Mouse (Mus musculus): ENCODE measurements around the gene Pate2.
"Not testable (repeated sequence)": the region's sequence is repeated elsewhere in the genome, so short reads cannot be mapped to it uniquely, and the experiment has no call there.

Pate2 gene

DNA sequence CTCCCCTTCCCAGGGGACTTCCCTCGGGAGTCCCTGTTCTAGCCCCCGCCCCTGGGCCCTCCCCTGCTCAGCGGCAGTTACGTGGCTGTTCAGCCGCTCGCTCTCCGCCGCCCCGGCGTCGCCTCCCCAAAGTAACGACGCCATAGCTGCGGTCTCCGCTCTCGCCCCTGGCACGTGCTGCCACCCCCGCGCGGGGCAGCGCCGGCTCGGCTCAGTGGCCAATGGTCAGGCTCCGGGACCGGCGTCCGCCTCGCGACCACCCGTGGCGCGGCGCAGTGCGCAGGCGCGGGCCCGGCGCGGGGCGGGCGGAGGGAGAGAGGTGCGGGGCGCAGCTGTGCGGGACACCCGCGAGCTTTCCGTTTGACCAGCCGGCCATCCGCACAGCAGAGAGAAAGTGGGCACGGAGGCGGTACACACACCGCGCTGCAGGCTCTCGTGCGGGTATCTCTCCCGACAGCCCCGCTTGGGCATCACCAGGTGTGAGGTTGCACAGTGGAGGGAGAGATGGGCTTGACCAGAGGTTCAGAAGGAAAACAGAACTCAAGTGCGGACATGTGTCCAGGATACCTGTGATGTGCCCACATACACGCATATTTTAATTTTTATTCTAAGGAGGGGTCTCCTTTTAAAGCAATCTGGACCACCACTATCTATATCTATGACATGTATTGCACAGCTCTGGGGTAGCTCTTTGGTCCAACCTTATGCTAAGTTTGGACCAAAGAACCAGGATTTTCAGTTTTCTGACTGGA, 11.7 kb upstream of the Pate2 start, which contains the start of the genes Ddx25 and Pus3:
Gene Ddx25, minus strand, starts transcription at position 272 of the 752 bp plus-strand sequence.
Gene Pus3, plus strand, starts transcription at position 339 of the 752 bp plus-strand sequence.
- peak; percentile 30 for DNase-seq

DNA sequence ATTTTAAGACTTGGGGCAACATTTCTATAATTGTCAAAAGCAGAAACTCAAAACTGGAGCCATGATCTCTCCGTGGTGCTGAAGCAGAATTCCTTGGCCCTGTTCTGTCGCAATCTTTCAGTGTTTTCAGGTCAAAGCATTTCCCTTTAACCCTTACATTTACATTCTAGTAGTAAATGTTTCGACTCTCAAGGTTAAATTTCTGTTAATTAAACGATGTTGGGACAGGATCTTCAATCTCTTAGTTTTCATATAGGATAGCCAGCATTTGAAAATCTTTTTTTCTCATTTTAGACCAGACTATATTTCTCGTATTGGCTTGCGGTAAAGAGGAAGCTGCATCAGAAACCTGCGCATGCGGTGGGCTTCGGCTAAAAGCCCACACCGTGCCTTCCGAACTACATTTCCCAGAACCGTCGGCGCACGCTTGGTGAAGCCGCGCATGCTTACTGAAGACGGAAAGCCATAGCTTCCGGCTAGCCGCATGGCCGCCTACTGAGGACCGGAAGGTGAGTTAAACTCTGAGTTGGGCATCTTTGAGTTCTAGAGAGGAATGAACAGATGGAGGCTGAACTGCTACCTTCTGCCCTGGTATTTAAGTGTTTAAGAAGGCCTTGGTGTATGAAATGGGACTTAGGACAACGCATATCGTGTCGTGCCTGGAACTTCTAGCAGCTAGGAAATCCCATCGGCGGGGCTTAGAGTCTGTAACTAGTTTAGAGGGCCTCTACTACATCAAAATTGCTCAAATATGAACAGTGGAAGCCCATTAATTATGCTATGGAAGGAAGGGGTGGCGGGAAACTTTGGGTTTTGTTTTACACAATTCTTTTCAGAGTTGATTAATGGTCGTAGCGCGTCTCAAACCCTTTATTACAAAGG, 10.8 kb upstream of the Pate2 start:
- peak; percentile 81 for DNase-seq

DNA sequence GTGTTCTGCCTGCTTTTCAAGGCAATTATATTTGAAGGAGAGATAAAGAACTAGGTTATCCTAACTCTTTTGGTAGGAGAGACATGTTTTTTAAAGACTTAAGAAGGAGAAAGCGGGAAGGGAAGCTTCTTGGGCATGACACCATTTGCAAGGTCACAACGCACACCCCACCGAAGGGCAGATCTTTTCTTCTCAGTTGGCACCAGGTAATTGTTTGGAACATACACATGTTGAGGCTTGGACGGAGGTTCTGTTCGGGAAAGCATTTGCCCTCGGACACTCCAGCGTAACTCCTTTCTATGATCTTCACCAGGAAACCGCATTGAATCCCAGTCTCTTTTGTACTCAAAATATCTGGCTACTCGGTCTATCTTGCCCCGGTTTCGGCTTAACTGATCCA, 9.0 kb upstream of the Pate2 start:
- no peak for DNase-seq

DNA sequence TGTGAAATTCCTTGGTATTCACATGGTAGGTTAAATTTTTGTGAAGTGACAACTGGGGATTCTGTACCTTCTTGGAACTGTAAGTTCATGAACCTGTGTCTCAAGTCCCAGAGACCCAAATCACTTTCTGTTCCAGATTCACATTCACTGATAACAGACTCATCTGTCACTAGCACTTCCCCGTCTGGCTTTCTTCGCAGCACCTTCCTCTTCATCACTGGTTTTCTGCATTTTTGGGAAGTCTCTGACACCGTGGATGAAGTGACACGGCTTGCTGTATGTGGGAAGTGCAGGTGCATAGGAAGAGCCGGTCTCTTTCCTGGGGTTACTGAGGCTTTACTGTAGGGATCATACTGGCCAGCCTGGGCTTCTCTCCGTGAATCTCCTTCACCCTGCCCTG, 8.5 kb upstream of the Pate2 start:
- DNase-seq, result no peak

DNA sequence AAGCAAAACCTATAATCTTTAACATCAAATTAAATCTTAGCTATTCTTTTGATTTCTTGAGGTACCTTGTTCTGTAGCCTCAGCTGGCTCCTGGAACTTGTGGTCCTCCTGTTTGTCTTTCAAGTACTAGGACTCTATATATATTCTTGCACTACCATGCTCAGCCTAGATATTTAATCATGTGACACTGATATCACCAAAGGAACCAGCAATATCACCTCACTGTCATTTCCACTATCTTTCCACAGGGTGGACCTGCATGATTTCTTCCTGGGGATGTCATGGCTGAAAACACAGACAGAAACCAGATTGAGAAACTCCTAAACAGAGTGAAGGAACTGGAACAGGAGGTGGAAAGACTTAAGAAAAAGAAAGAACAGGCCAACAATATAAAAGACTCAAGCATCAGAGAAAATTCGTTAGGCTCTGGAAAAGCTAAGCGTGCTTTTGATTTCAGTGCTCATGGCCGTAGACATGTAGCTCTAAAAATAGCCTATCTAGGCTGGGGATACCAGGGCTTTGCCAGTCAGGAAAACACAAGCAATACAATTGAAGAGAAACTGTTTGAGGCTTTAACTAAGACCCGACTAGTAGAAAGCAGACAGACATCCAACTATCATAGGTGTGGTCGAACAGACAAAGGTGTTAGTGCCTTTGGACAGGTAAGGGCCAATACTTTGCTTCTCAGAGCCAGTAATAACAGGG, 5.4 kb upstream of the Pate2 start:
- DNase-seq, result no peak

DNA sequence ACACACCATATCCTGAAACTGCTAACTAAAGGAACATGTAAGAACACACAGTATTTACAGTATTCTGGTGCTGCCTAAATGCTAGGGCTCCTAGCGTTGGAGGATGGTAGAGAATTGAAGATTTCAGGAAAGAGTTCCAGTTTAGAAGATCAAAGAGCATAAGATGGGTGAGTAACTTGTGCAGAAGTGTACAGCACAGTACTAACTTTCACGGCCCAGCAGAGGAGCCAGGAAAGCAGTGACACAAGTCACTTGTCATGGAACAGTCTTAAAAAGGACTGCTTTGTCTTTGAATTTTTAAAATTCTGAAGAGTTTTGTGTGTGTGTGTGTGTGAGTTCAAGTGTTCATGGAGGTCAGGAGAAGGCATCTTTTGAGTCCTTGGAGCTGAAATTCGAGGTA, 2.1 kb upstream of the Pate2 start:
- no peak for DNase-seq

DNA sequence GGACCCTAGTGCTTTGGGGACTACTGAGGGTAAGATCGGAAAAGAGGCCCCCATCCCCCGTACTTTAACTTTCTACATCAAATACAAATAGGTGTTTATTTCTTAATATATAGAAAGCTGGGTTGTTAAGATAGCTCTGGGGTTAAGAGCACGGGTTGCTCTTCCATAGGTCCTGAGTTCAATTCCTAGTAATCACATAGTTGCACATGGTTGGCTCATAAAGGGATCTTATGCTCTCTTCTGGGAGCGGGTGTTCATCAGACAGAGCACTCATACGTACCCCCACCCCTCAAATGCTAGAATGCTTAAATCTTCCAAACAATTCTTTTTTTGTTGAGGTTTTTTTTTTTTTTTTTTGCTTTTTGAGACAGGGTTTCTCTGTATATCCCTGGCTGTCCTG, 579 bp downstream of the Pate2 start:
- no peak for DNase-seq

DNA sequence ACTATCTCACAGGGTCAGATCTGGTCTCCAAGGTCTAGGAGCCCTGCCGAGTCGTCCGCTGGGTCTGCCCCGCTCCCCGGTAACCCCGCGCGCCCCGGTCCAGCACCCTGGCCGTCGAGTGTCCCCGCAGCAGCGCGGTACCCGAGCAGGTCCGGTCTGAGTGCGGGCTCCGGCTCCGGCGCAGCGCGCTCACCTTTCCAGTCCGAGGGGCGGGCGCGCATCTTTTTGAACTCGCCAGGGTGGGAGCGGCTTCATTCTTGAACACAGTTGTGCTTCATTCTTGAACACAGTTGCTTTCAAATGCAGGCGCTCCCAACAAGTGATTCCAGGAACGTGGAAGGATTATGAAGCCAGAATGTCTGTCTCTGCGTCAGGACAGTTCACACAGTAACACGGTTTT, 4.3 kb downstream of the Pate2 start:
- no peak for DNase-seq

DNA sequence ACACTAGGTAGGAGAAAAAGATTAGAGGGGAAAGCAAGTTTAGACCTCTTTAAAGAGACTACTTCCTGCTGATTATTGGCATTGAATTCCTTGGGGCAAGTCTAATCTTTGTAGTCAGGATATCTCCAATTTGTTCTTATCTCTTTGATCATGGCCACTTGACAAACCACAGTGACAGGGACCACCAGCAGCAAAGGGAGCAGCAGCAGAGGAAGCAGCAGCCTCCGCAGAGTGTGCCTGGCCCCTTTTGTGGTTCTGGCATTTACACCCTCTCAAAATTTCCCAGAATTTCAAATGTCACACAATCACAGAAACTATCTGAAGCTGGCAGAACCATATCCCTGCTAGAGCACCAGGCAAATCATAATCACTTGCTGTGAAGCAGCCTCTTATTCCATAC, 17.6 kb downstream of the Pate2 start:
- DNase-seq, result no peak

DNA sequence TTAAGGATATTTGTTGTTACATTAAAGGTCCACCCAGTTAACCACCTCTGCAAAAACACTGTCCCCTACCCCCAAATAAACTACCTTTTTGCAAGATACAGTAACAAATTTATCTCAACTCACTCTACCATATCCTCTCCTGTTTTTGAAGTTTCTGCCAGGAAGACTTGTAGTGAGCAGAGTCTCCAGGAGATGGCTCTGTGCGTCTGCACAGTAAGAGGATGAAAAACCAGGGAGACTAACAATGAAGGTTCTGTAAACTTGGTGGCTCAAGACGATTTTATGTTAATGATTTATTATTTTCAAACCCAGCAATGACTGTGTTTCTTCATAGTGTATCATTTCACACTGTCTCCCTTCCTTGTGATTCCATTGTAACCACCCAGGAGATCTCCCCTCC, 22.8 kb downstream of the Pate2 start:
- no peak for DNase-seq

DNA sequence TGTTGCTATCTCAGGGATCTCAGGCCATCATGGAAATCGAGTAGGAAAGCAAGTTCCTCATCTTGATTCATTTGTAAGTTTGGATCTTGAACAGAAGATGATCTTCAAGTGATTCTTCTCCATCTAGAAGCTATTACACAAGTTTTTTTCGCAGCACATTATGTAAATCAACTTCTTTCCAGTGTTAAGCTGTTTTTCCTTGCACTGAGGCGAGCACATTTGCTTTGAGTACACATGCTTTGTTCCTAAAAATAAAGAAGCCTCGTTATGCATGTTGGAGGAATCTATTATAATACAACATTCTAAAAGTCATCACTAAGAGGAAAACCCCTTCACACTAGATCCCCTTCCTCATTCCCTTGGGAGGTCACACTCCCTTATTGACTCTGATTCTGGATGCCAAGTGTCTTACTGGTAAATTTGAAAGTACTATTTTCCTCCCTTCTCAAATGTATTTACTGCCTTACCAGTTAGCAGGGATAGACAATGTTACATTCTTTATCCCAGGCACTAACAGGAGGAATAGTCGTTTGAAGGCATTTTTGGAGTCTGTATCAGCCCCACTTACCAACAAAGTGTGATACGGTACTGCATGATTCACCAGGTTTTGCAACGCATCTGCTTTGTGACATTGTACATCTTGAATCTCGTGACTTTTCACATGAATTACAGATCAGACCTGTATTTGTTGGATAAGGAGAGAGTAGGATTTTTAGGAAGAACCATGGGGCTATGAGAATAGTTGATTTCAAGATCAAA, 37.7 kb downstream of the Pate2 start:
- DNase-seq, result no peak

DNA sequence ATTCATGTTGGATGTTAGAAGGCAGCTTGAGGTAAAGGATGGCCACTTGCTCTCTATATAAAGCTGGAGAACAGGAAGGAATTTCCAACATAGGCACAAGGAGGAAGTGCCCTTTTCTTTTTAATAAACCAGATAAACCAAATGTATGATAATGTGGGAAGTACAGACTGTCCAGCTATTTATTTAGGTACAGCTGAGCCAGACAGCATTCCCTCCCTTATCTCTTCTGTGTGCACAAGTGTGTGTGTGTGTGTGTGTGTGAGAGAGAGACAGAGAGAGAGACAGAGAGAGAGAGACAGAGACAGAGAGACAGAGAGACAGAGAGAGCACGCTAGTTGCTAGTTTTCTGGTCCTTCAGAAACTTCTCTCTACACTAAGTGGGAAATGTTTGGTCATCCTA, 41.8 kb downstream of the Pate2 start, which contains the start of gene Pate4:
Gene Pate4, minus strand, starts transcription at position 101 of the 400 bp plus-strand sequence.
- no peak for DNase-seq

DNA sequence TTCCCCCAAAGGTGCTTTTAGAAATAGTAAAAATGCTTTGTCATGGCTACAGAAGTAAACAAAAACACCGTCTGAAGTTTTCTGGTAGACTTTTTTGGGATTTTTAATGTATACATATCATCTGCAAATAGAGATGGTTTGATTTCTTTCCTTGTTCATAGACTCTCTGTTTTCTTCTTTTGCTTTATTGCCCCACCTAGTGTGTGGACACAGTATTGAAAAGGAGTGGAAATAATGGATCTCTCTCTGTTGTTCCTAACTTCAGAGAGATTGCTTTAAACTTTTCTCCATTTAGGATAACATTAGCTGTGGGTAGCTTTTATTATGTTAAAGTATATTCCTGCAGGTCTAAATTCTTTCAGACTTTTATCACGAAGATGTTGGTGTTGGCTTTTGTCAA, 43.9 kb downstream of the Pate2 start:
- no peak for DNase-seq

DNA sequence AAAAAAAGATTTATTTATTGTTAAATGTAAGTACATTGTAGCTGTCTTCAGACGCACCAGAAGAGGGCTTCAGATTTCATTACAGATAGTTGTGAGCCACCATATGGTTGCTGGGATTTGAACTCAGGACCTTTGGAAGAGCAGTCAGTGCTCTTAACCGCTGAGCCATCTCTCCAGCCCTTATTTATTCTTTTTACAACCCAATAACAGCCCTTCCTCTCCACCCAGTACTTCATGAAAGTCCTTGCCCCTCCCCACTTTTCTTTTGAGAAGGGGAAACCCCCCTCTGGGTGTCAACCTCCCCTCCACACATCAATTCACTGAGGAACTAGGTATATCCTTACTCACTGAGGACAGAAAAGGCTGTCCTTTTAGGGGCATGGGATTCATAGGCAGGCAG, 46.7 kb downstream of the Pate2 start:
- DNase-seq, result not testable (repeated sequence)

DNA sequence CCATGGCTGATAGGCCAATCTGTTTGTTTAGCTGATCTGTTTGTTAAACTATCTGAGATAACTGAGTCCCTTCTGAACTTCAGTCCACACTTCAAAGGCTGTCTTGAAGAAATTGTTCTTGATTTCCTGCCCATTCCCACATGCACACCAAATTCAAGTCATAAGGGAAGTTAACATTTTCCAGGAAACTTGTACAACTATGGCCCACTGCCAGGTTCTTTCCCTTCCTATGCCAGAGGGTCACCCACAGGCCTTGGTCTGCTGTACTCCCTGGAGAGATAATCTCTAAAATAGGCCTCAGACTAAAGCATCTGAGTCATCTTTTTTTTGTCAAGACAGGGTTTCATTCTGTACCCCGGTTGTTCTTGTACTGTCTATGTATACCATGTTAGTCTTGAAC, 62.9 kb downstream of the Pate2 start:
- DNase-seq, result no peak

DNA sequence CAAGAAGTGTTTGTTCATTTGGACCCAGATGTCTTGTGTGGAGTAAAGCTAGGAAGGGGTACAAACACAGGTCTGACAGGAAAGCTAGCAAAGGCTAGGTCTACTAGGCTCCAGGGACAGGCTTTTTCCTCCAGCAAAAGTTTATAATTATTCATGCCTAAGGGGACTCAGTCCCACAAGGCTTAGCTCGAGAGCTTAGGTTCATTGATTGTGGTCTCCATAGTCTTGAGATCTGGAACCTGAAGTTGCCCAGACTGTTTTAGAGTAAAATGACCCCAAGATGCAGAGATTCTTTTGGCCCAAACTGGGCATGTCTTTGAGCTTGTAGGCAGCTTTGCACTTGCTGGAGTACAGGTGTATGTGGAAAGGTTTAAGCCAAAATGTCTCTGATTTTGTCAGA, 78.0 kb downstream of the Pate2 start, which contains the start of gene Pate3:
Gene Pate3, minus strand, starts transcription at position 101 of the 400 bp plus-strand sequence.
- no peak for DNase-seq

DNA sequence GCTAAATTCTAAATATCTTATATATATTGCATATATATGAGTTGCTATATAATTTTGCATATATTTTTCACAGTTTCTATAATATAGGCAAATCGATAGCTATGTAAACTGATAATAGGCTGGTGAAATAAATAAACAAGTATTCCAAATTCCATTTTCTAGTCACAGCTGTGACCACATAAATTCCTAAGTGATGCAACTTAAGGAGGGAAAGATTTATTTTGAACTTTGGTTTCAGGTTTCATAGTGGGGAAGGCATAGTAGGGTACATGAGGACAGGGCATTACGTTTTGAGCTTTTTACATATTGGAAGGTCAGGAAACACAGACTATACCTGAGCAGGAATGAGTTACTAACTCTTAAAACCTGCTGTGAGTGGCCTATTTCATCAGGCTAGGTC, 103.5 kb downstream of the Pate2 start:
- no peak for DNase-seq

DNA sequence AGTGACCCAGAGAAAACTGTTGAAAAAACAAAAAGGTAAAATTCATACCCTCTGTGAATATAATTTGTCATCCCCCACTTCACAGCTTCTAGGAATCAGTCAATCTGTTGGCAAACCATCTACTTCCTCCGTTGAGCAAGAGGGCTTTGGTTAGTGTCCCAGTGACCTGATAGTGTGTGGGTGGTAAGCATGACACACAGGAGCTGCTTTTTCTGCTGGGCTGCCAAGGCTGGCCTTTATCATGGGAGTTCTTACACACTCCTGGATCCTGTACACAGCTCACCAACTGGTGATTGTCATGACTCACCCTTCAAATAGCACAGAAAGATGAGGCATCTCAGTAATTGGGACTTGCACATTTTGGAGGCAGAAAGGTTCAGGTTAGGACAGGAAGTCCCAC, 116.9 kb downstream of the Pate2 start, which contains the start of gene Pate1:
Gene Pate1, minus strand, starts transcription at position 378 of the 400 bp plus-strand sequence.
- DNase-seq, result no peak

DNA sequence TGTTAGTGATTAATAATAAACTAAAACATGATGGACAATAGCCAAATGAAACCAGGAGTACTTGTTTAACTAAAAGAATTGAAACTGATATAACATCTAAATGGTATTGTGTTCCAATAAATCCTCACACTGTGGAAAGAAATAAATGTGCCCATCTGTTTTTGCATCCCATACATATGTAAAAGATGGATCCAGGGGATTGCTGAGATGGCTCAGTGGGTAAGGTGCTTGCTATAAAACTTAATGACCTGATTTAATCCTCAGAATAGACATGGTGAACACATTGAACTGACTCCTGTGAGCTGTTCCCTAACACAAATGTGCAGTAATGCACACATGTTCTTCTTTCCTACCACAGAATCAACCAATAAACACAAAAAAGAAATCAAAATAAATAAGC, 121.8 kb downstream of the Pate2 start:
- no peak for DNase-seq

DNA sequence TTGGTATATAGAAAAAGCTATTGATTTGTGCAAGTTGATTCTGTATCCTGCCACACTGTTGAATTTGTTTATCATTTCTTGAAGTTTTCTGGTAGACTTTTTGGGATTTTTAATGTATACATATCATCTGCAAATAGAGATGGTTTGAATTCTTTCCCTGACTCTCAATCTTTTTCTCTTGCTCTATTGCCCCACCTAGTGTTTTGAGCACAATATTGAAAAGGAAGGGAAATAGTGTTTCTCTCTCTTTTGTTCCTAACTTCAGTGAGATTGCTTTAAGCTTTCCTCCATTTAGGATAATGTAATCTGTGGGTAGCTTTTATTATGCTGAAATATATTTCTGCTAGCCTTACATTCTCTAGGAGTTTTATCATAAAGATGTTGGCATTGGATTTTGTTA, 137.2 kb downstream of the Pate2 start:
- DNase-seq, result no peak
